Mouse (Mus musculus): ENCODE results near the gene Hccs. TPM values are rescaled to one million over a fixed set of nuclear protein-coding genes. Genes with fewer than 3 reads are reported as not detected.
"Not testable (repeated sequence)": the region's sequence is repeated elsewhere in the genome, so short reads cannot be mapped to it uniquely, and the experiment has no call there.

The Hccs gene
- polyA plus RNA-seq (2015; fragmentation: Nextera tagmentation; extraction: Ambion mirVana): 36.3 and 38.4 TPM in 2 replicates

- Histone ChIP-seq H3K36me3 (no peaks in the 10 kb centered on the region), H3K4me1 (replicated peaks) (peaks cover 12% of the 10 kb centered on the region), H3K9me3 (no peaks in the 10 kb centered on the region), H3K27me3 (peaks cover 3% of the 10 kb centered on the region; the same call in 1 of the 2 replicates), H3K27ac (peak within 1 kb of the TSS; percentile 88), H3K4me3 (peak within 1 kb of the TSS; percentile 54), H3K9ac (peak within 1 kb of the TSS; percentile 80), H3K4me2 (peak within 1 kb of the TSS; percentile 56)
- 15% methylated on average over 73 of the region's 97 CpGs for WGBS
- peak; percentile 100 for ATAC-seq (ENCODE audit: low FRiP score)
Measured at GRCm38 (mm10) chrX:169319945-169320667, at the start of gene Hccs. Gene Hccs, minus strand, starts transcription at chrX:169320372.

GRCm38 (mm10) chrX:169357146-169357772, 37.1 kb upstream of the Hccs start:
- Histone ChIP-seq H3K36me3 (no peaks in the 10 kb centered on the region), H3K9me3 (no peaks in the 10 kb centered on the region), H3K27me3 (0 out of 2 replicates have a peak, but pooled peaks cover 3% of the 10 kb centered on the region), H3K9ac (no peak overlapping the region), H3K27ac (no peak overlapping the region), H3K4me1 (replicated peaks) (no peaks in the 10 kb centered on the region), H3K4me2 (no peak overlapping the region), H3K4me3 (no peak overlapping the region)
- WGBS: 78% methylated on average over 4 of the region's 4 CpGs
- ATAC-seq (ENCODE audit: low FRiP score): no peak

- H3K27me3 ChIP-seq: no peaks in the 10 kb centered on the region
- H3K9ac ChIP-seq: no peak overlapping the region
- no peaks in the 10 kb centered on the region for H3K9me3 ChIP-seq
- no peak overlapping the region for H3K4me3 ChIP-seq
- no peak for ATAC-seq (ENCODE audit: low FRiP score)
- no peak overlapping the region for H3K27ac ChIP-seq
- no peaks in the 10 kb centered on the region for H3K36me3 ChIP-seq
- WGBS: 83% methylated on average over 3 of the region's 3 CpGs
- H3K4me1 ChIP-seq (replicated peaks): no peaks in the 10 kb centered on the region
- H3K4me2 ChIP-seq: no peak overlapping the region
Measured at GRCm38 (mm10) chrX:169338213-169338612, 18.0 kb upstream of the Hccs start.

- Histone ChIP-seq H3K9ac (no peak overlapping the region), H3K27me3 (peaks cover 3% of the 10 kb centered on the region; the same call in 1 of the 2 replicates), H3K4me1 (replicated peaks) (no peaks in the 10 kb centered on the region), H3K9me3 (no peaks in the 10 kb centered on the region), H3K36me3 (no peaks in the 10 kb centered on the region), H3K4me2 (no peak overlapping the region), H3K27ac (no peak overlapping the region), H3K4me3 (no peak overlapping the region)
- no peak for ATAC-seq (ENCODE audit: low FRiP score)
Measured at GRCm38 (mm10) chrX:169337559-169337958, 17.4 kb upstream of the Hccs start.

GRCm38 (mm10) chrX:169332264-169332663, 12.1 kb upstream of the Hccs start:
- WGBS: 38% methylated on average over 3 of the region's 3 CpGs
- ATAC-seq (ENCODE audit: low FRiP score): no peak
- no peak overlapping the region for H3K4me3 ChIP-seq

GRCm38 (mm10) chrX:169325929-169326595, 5.9 kb upstream of the Hccs start:
- Histone ChIP-seq H3K4me3 (no peak overlapping the region), H3K4me2 (no peak overlapping the region), H3K9ac (no peak overlapping the region), H3K27me3 (peaks cover 5% of the 10 kb centered on the region; the same call in 1 of the 2 replicates), H3K27ac (no peak overlapping the region), H3K4me1 (replicated peaks) (no peaks in the 10 kb centered on the region), H3K36me3 (no peaks in the 10 kb centered on the region), H3K9me3 (no peaks in the 10 kb centered on the region)
- no peak for ATAC-seq (ENCODE audit: low FRiP score)
- WGBS: 84% methylated on average over 3 of the region's 3 CpGs

More at GRCm38 (mm10) chrX:169332264-169332663, 12.1 kb upstream of the Hccs start:
- Histone ChIP-seq H3K4me1 (replicated peaks) (no peaks in the 10 kb centered on the region), H3K27me3 (peaks cover 10% of the 10 kb centered on the region; the same call in 1 of the 2 replicates), H3K36me3 (no peaks in the 10 kb centered on the region), H3K9me3 (no peaks in the 10 kb centered on the region), H3K4me2 (no peak overlapping the region), H3K27ac (no peak overlapping the region), H3K9ac (no peak overlapping the region)

- Histone ChIP-seq H3K4me1 (replicated peaks) (peaks cover 12% of the 10 kb centered on the region), H3K4me3 (peak overlapping the region; percentile 54), H3K4me2 (peak overlapping the region; percentile 41), H3K27ac (peak overlapping the region; percentile 88; the same call in 1 of the 2 replicates), H3K9ac (peak overlapping the region; percentile 80; the same call in 1 of the 2 replicates)
- H3K9me3 ChIP-seq; ATAC-seq (ENCODE audit: low FRiP score); H3K27me3 ChIP-seq; H3K36me3 ChIP-seq: not testable (repeated sequence)
- WGBS: 40% methylated on average over 15 of the region's 15 CpGs
Measured at GRCm38 (mm10) chrX:169320668-169321005, 465 bp upstream of the Hccs start.

- WGBS: 60% methylated on average over 12 of the region's 12 CpGs
- Histone ChIP-seq H3K4me3 (peak overlapping the region; percentile 54), H3K9me3 (no peaks in the 10 kb centered on the region), H3K27me3 (peaks cover 3% of the 10 kb centered on the region; the same call in 1 of the 2 replicates), H3K36me3 (no peaks in the 10 kb centered on the region), H3K9ac (peak overlapping the region; percentile 80), H3K4me2 (peak overlapping the region; percentile 56), H3K4me1 (replicated peaks) (peaks cover 12% of the 10 kb centered on the region), H3K27ac (no peak overlapping the region)
- 0 out of 2 replicates have a peak, but pooled peaks have one; percentile 1 for ATAC-seq (ENCODE audit: low FRiP score)
Measured at GRCm38 (mm10) chrX:169319066-169319760, 959 bp downstream of the Hccs start.

- Histone ChIP-seq H3K4me3 (no peak overlapping the region), H3K36me3 (no peaks in the 10 kb centered on the region; the same call in 1 of the 2 replicates), H3K4me2 (no peak overlapping the region), H3K27ac (no peak overlapping the region), H3K9ac (no peak overlapping the region), H3K4me1 (replicated peaks) (no peaks in the 10 kb centered on the region), H3K9me3 (no peaks in the 10 kb centered on the region), H3K27me3 (no peaks in the 10 kb centered on the region)
- ATAC-seq (ENCODE audit: low FRiP score): no peak
- WGBS: 91% methylated on average over 3 of the region's 3 CpGs
Measured at GRCm38 (mm10) chrX:169308559-169308958, 11.6 kb downstream of the Hccs start.

GRCm38 (mm10) chrX:169303945-169304344, 16.2 kb downstream of the Hccs start:
- Histone ChIP-seq H3K27ac (no peak overlapping the region), H3K4me1 (replicated peaks) (no peaks in the 10 kb centered on the region), H3K36me3 (no peaks in the 10 kb centered on the region), H3K9ac (no peak overlapping the region), H3K4me3 (no peak overlapping the region), H3K9me3 (no peaks in the 10 kb centered on the region), H3K27me3 (0 out of 2 replicates have a peak, but pooled peaks cover 3% of the 10 kb centered on the region), H3K4me2 (no peak overlapping the region)
- ATAC-seq (ENCODE audit: low FRiP score): no peak
- 39% methylated on average over 3 of the region's 3 CpGs for WGBS

- no peak for ATAC-seq (ENCODE audit: low FRiP score)
- H3K36me3 ChIP-seq: no peaks in the 10 kb centered on the region
- WGBS: 72% methylated on average over 26 of the region's 26 CpGs
- H3K4me1 ChIP-seq (replicated peaks): no peaks in the 10 kb centered on the region
- no peaks in the 10 kb centered on the region for H3K9me3 ChIP-seq
- H3K27me3 ChIP-seq: 0 out of 2 replicates have a peak, but pooled peaks cover 3% of the 10 kb centered on the region
- H3K4me2 ChIP-seq: no peak overlapping the region
- H3K4me3 ChIP-seq: no peak overlapping the region
- H3K27ac ChIP-seq: no peak overlapping the region
- no peak overlapping the region for H3K9ac ChIP-seq
Measured at GRCm38 (mm10) chrX:169302271-169303045, 17.7 kb downstream of the Hccs start.
